Mouse (Mus musculus) intestine, embryonic 15.5 days (tissue): ENCODE data around the gene Tap2. TPM values are rescaled to one million over a fixed set of nuclear protein-coding genes. Genes with fewer than 3 reads are reported as not detected.

Experiments
- ATAC-seq: fragments of 200-750 bp; cut with Nextera tagmentation; 2 replicates; pipeline ENCODE4 v1.8.0; 2017; ENCODE audit warnings: moderate TSS enrichment, moderate library complexity
- H3K27ac ChIP-seq: fragments of 300-500 bp; sonication (generic); 2 replicates; pipeline ENCODE4 v1.5.1; 2015; ENCODE audit warnings: mild to moderate bottlenecking, inconsistent platforms
- H3K27me3 ChIP-seq: fragments of 300-500 bp; sonication (generic); replicated peaks from 2 replicates; pipeline ENCODE4 v1.6.1; 2015; ENCODE audit warnings: inconsistent platforms
- H3K36me3 ChIP-seq: fragments of 300-500 bp; sonication (generic); 2 replicates; pipeline ENCODE4 v1.6.1; 2015; ENCODE audit warnings: inconsistent platforms
- H3K4me1 ChIP-seq: fragments of 300-500 bp; sonication (generic); replicated peaks from 2 replicates; pipeline ENCODE4 v1.6.1; 2015; ENCODE audit warnings: inconsistent platforms
- H3K4me2 ChIP-seq: fragments of 300-500 bp; sonication (generic); replicated peaks from 2 replicates; pipeline ENCODE4 v1.6.1; 2015; ENCODE audit warnings: mild to moderate bottlenecking, inconsistent platforms
- H3K4me3 ChIP-seq: fragments of 300-500 bp; sonication (generic); replicated peaks from 2 replicates; pipeline ENCODE4 v1.5.1; 2015; ENCODE audit warnings: inconsistent platforms
- H3K9ac ChIP-seq: fragments of 300-500 bp; sonication (generic); 2 replicates; pipeline ENCODE4 v1.6.1; 2015; ENCODE audit warnings: inconsistent platforms
- H3K9me3 ChIP-seq: fragments of 300-500 bp; sonication (generic); 2 replicates; pipeline ENCODE4 v1.6.1; 2016; ENCODE audit warnings: inconsistent platforms
- WGBS: fragments of 180-500 bp; shearing (Covaris S2); methylation state at CpG from one replicate; pipeline ENCODE4 v1.1.7; 2015; 5-methylcytosine and 5-hydroxymethylcytosine counted together
- polyA plus RNA-seq: library from polyadenylated mRNA; unstranded; fragments of >200 nt; fragmentation: Nextera tagmentation; extraction: Ambion mirVana; gene quantifications from 2 replicates; pipeline ENCODE4 v1.2.1, GENCODE M21; 2015

The Tap2 gene
- polyA plus RNA-seq, 1 experiment from 2014 or later, result 5.3 TPM

GRCm38 (mm10) chr17:34179913-34180859, 23.1 kb upstream of the Tap2 start:
- H3K36me3 ChIP-seq, result no peaks in the 10 kb centered on the region
- WGBS, result 69% methylated on average over 13 of the region's 13 CpGs
- ATAC-seq, result no peak
- H3K4me3 ChIP-seq, result no peak overlapping the region
- H3K4me1 ChIP-seq, result no peaks in the 10 kb centered on the region
- no peak overlapping the region for H3K4me2 ChIP-seq
- H3K27me3 ChIP-seq, result peaks cover under 1% of the 10 kb centered on the region
- no peak overlapping the region for H3K9ac ChIP-seq
- no peaks in the 10 kb centered on the region for H3K9me3 ChIP-seq
- H3K27ac ChIP-seq, result no peak overlapping the region

- Histone ChIP-seq H3K27ac (no peak overlapping the region), H3K4me1 (peaks cover 9% of the 10 kb centered on the region), H3K4me2 (no peak overlapping the region), H3K4me3 (no peak overlapping the region), H3K9ac (no peak overlapping the region), H3K36me3 (no peaks in the 10 kb centered on the region), H3K9me3 (no peaks in the 10 kb centered on the region), H3K27me3 (peaks cover 15% of the 10 kb centered on the region)
- WGBS, result 68% methylated on average over 15 of the region's 15 CpGs
- no peak for ATAC-seq
These were observed 19.6 kb upstream of the Tap2 start for GRCm38 (mm10) chr17:34183564-34184219.

- 89% methylated on average over 9 of the region's 9 CpGs for WGBS
- Histone ChIP-seq H3K4me3 (no peak overlapping the region), H3K36me3 (no peaks in the 10 kb centered on the region), H3K27me3 (peaks cover 15% of the 10 kb centered on the region), H3K27ac (no peak overlapping the region), H3K9me3 (no peaks in the 10 kb centered on the region), H3K4me2 (no peak overlapping the region), H3K9ac (no peak overlapping the region), H3K4me1 (peaks cover 9% of the 10 kb centered on the region)
- no peak for ATAC-seq
These were observed 17.8 kb upstream of the Tap2 start for GRCm38 (mm10) chr17:34185526-34185925.

GRCm38 (mm10) chr17:34186885-34187260, 16.5 kb upstream of the Tap2 start:
- H3K27me3 ChIP-seq, result peaks cover 17% of the 10 kb centered on the region
- peaks cover 9% of the 10 kb centered on the region for H3K4me1 ChIP-seq
- peak overlapping the region; percentile 63 for H3K4me3 ChIP-seq
- no peaks in the 10 kb centered on the region for H3K9me3 ChIP-seq
- ATAC-seq, result peak; percentile 64
- WGBS, result 3% methylated on average over 14 of the region's 14 CpGs
- H3K36me3 ChIP-seq, result no peaks in the 10 kb centered on the region
- H3K4me2 ChIP-seq, result peak overlapping the region; percentile 99
- peak overlapping the region; percentile 45 for H3K9ac ChIP-seq
- H3K27ac ChIP-seq, result peak overlapping the region; percentile 75; the same call in 1 of the 2 replicates

GRCm38 (mm10) chr17:34187261-34187916, 15.9 kb upstream of the Tap2 start, which contains the start of the genes Tap1 and Psmb9:
Gene Tap1 (plus strand): TSS chr17:34187553.
Gene Psmb9 (minus strand): TSS chr17:34187764.
- peak within 1 kb of the TSS; percentile 66 for H3K9ac ChIP-seq
- peak within 1 kb of the TSS; percentile 99 for H3K4me2 ChIP-seq
- peaks cover 22% of the 10 kb centered on the region for H3K27me3 ChIP-seq
- WGBS, result under 1% methylated on average over 46 of the region's 46 CpGs
- H3K9me3 ChIP-seq, result no peaks in the 10 kb centered on the region
- H3K36me3 ChIP-seq, result no peaks in the 10 kb centered on the region
- peak within 1 kb of the TSS; percentile 75 for H3K27ac ChIP-seq
- H3K4me3 ChIP-seq, result peak within 1 kb of the TSS; percentile 63
- peak; percentile 99 for ATAC-seq
- H3K4me1 ChIP-seq, result peaks cover 9% of the 10 kb centered on the region

GRCm38 (mm10) chr17:34188010-34188409, 15.3 kb upstream of the Tap2 start:
- Histone ChIP-seq H3K27ac (peak overlapping the region; percentile 75), H3K36me3 (no peaks in the 10 kb centered on the region), H3K4me1 (peaks cover 11% of the 10 kb centered on the region), H3K27me3 (peaks cover 28% of the 10 kb centered on the region), H3K4me3 (peak overlapping the region; percentile 63), H3K9me3 (no peaks in the 10 kb centered on the region), H3K9ac (peak overlapping the region; percentile 66), H3K4me2 (peak overlapping the region; percentile 99)
- 4% methylated on average over 20 of the region's 20 CpGs for WGBS
- no peak for ATAC-seq

GRCm38 (mm10) chr17:34188986-34189385, 14.3 kb upstream of the Tap2 start:
- H3K27me3 ChIP-seq, result peaks cover 33% of the 10 kb centered on the region
- no peaks in the 10 kb centered on the region for H3K9me3 ChIP-seq
- no peaks in the 10 kb centered on the region for H3K36me3 ChIP-seq
- H3K4me3 ChIP-seq, result no peak overlapping the region
- no peak overlapping the region for H3K9ac ChIP-seq
- WGBS, result 74% methylated on average over 6 of the region's 6 CpGs
- no peak for ATAC-seq
- no peak overlapping the region for H3K4me2 ChIP-seq
- peaks cover 11% of the 10 kb centered on the region for H3K4me1 ChIP-seq
- H3K27ac ChIP-seq, result no peak overlapping the region

GRCm38 (mm10) chr17:34192852-34193251, 10.5 kb upstream of the Tap2 start:
- H3K4me3 ChIP-seq, result no peak overlapping the region
- H3K4me2 ChIP-seq, result no peak overlapping the region
- WGBS, result 23% methylated on average over 16 of the region's 16 CpGs
- no peak for ATAC-seq
- H3K4me1 ChIP-seq, result peaks cover 9% of the 10 kb centered on the region
- H3K27me3 ChIP-seq, result peaks cover 47% of the 10 kb centered on the region
- H3K36me3 ChIP-seq, result no peaks in the 10 kb centered on the region
- H3K27ac ChIP-seq, result no peak overlapping the region
- H3K9ac ChIP-seq, result no peak overlapping the region
- no peaks in the 10 kb centered on the region for H3K9me3 ChIP-seq

GRCm38 (mm10) chr17:34193468-34193867, 9.9 kb upstream of the Tap2 start:
- ATAC-seq, result no peak
- peaks cover 48% of the 10 kb centered on the region for H3K27me3 ChIP-seq
- WGBS, result 50% methylated on average over 8 of the region's 8 CpGs

GRCm38 (mm10) chr17:34194723-34195122, 8.6 kb upstream of the Tap2 start:
- whole genome bisulfite sequencing, result 81% methylated on average over 4 of the region's 4 CpGs
- H3K4me1 ChIP-seq, result peaks cover 11% of the 10 kb centered on the region
- no peak overlapping the region for H3K27ac ChIP-seq
- H3K9me3 ChIP-seq, result no peaks in the 10 kb centered on the region
- no peak overlapping the region for H3K4me3 ChIP-seq
- no peak for ATAC-seq
- no peak overlapping the region for H3K4me2 ChIP-seq
- H3K9ac ChIP-seq, result no peak overlapping the region
- no peaks in the 10 kb centered on the region for H3K36me3 ChIP-seq
- H3K27me3 ChIP-seq, result peaks cover 55% of the 10 kb centered on the region

More at GRCm38 (mm10) chr17:34193468-34193867, 9.9 kb upstream of the Tap2 start:
- no peak overlapping the region for H3K4me2 ChIP-seq
- H3K9me3 ChIP-seq, result no peaks in the 10 kb centered on the region
- no peak overlapping the region for H3K4me3 ChIP-seq
- H3K36me3 ChIP-seq, result no peaks in the 10 kb centered on the region
- no peak overlapping the region for H3K27ac ChIP-seq
- no peak overlapping the region for H3K9ac ChIP-seq
- peaks cover 11% of the 10 kb centered on the region for H3K4me1 ChIP-seq

- no peak overlapping the region for H3K4me2 ChIP-seq
- H3K4me1 ChIP-seq, result peaks cover 11% of the 10 kb centered on the region
- 36% methylated on average over 12 of the region's 12 CpGs for WGBS
- peaks cover 55% of the 10 kb centered on the region for H3K27me3 ChIP-seq
- no peak overlapping the region for H3K9ac ChIP-seq
- no peak for ATAC-seq
- H3K36me3 ChIP-seq, result no peaks in the 10 kb centered on the region
- H3K4me3 ChIP-seq, result no peak overlapping the region
- H3K27ac ChIP-seq, result no peak overlapping the region
- no peaks in the 10 kb centered on the region for H3K9me3 ChIP-seq
These were observed 6.8 kb upstream of the Tap2 start for GRCm38 (mm10) chr17:34196491-34196890.
